Mouse (Mus musculus): ENCODE data around the gene 1700008O03Rik.

DNA sequence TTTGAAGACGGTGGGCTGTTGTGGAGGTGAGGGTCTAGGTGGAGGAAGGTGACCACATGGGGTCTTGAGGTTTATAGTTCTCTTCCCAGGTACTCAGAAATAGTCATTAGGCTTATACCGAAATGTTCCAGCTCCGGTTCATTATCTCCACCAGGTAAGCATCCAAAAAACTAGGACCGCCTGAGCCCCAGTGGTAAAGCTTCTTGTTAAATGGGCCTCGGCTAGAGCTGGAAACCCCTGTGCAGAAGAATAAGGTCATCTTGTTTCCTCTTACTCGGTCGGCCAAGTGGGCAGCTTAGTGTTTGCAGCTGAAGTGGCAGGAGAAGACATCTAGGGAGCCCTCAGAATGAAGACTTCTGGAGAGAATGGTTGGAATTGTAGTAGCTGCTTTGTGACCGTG, 12.9 kb downstream of the 1700008O03Rik start:
- no peak for TF ChIP-seq CTCF (IDR thresholded peaks at IDR 0.05; ENCODE audit: borderline replicate concordance, insufficient read depth, low read length)
- no peak for TF ChIP-seq POLR2A (IDR thresholded peaks at IDR 0.05; ENCODE audit: low read depth, low read length)
